Mouse (Mus musculus) heart, postnatal 10 days (tissue): ENCODE results near the gene Psmd8. TPM values are rescaled to one million over a fixed set of nuclear protein-coding genes. Genes with fewer than 3 reads are reported as not detected.
"Not testable (repeated sequence)": the region's sequence is repeated elsewhere in the genome, so short reads cannot be mapped to it uniquely, and the experiment has no call there.

ENCODE experiments used
- DNase-seq, 2 experiments: peaks; one replicate each; pipeline ENCODE4 v3.0.0; 2021
- intact Hi-C: fragments of 180-260 bp; cut with DNase I; formaldehyde crosslinking; loops from one replicate; pipeline ENCODE4 v1.15.1; 2025
- total RNA-seq, 2 experiments: library from RNA; stranded (reverse); gene quantifications; 2 replicates each; pipeline ENCODE4 v1.2.3; 2021

Psmd8 gene
- total RNA-seq: 100 to 1,000 TPM; 173 to 179 TPM

DNA sequence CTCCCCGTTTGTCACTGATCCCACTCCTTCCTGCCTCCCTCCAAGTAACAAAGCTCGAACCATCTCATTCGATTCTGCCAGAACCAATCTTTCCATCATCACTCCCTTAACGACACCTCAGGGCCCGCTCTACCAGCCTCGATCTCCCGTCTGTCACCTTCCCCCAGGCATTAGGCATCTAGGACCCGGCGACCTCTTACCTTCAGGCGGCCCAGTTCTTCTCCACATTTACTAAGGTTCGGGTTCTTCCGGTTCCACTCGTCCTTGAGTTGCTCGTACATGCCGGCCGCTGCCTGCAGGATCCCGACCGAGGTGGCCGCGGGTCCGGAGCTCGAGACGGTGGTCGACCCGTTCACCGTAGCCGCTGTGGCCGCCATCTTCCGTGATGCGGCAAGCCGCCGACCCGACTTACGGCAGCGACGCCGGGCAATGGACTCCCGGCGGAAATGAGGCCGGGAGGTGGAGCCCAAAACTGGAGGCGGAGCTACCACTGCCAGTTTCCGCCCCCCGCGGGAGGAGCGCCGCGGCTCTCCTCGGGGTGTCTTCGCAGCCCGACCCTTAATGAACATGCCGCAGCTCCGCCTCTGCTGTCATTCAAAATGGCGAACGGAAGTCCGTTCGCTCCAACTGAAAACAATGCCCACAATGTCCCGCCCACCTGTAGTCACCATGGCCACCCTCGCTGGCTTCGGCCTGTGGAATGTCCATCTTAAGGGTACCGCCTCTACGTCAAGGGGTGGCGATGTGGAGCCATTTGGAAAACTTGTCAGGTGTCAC lies at the start of gene Psmd8:
TSS of gene Psmd8 (minus strand) at position 625 of the 777 bp plus-strand sequence.
- peak; percentile 96 to 98 for DNase-seq
- intact Hi-C loops: loop anchor here (2.0 kb wide), 2 partner anchors 59 to 117 kb away; partner anchors contain the start of gene Yif1b

DNA sequence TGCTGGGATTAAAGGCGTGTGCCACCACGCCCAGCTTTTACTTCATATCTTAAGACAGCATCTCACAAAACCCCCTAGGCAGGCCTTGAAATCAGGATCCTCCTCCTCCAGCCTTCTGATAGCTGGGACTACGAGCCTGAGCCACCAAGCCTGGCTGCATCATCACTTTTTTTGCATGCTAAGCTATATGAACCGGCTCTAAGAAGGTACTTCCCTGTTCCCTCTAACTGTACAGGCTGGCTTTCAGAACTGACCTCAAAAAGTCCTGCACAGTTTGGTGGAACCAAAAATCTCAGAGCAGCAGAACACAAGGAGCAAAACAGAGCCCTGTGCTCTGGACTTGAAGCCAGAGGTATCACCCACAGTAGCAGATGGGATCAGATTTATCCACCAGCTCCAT lies 47.7 kb upstream of the Psmd8 start:
- intact Hi-C loops: no loop called here
- DNase-seq: no peak

DNA sequence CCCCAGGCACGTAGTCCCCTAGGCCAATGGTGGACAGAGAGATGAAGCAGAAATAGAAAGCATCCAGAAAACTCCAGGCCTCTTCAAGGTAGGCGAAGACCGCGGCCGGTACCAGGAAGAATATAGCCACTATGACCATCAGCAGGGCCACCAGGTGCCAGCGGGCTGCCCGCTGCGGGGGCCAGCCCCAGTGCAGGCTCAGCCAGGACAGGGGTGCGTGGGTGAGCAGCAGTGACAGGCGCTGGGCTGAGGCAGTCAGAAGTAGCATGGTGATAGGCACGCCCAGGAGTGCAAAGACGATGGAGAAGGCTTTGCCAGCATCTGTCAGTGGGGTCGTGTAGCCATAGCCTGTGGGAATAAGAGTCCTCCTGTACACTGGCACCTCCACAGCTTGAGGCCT lies 45.0 kb upstream of the Psmd8 start:
- intact Hi-C loops: no loop called here
- no peak for DNase-seq

- intact Hi-C loops: no loop called here
- no peak for DNase-seq
These were observed 44.4 kb upstream of the Psmd8 start for GRCm38 (mm10) chr7:29224756-29225394.

DNA sequence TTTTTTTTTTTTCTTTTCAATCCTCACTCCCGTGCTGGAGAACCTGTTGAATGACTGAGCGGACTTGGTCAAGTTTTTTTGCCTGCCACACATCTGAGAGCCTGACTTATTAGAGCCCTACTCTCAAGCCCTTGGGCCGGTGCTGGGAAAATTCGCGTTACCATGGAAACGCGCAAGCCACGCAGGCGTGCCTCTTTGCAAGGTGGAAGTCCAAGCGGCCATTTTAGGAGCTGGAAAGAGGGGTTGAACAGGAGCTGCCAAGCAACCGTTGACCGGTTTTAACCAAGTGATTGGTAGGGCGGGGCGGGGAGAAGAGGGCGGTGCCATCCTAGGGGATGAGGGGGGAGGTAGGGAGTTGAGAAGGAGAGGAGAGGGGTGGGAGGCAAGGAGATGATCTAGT lies 34.3 kb upstream of the Psmd8 start:
- DNase-seq: no peak
- intact Hi-C loops: no loop called here

- no peak for DNase-seq
- intact Hi-C loops: no loop called here
These were observed 33.7 kb upstream of the Psmd8 start for GRCm38 (mm10) chr7:29214236-29214635.

DNA sequence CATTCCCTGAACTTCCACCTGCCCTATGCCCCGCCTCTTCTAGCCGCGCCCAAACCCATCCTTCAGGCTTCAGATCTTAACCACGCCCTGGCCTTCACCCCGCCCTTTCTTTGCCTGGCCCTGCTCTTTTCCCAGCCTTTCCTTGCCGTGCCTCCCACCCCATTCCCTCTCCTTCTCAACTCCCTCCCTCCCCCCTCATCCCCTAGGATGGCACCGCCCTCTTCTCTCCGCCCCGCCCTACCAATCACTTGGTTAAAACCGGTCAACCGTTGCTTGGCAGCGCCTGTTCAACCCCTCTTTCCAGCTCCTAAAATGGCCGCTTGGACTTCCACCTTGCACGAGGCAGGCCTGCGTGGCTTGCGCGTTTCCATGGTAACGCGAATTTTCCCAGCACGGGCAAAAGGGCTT lies 33.2 kb upstream of the Psmd8 start, which contains the start of gene Catsperg1:
TSS of gene Catsperg1 (minus strand) at position 361 of the 408 bp plus-strand sequence.
- DNase-seq: no peak
- intact Hi-C loops: no loop called here

GRCm38 (mm10) chr7:29212775-29213560 lies 32.5 kb upstream of the Psmd8 start:
- DNase-seq, intact Hi-C loops: not testable (repeated sequence)

- intact Hi-C loops: no loop called here
- DNase-seq: peak in 1 of 2 experiments; percentile 17
These were observed 31.8 kb upstream of the Psmd8 start for GRCm38 (mm10) chr7:29212199-29212765.

DNA sequence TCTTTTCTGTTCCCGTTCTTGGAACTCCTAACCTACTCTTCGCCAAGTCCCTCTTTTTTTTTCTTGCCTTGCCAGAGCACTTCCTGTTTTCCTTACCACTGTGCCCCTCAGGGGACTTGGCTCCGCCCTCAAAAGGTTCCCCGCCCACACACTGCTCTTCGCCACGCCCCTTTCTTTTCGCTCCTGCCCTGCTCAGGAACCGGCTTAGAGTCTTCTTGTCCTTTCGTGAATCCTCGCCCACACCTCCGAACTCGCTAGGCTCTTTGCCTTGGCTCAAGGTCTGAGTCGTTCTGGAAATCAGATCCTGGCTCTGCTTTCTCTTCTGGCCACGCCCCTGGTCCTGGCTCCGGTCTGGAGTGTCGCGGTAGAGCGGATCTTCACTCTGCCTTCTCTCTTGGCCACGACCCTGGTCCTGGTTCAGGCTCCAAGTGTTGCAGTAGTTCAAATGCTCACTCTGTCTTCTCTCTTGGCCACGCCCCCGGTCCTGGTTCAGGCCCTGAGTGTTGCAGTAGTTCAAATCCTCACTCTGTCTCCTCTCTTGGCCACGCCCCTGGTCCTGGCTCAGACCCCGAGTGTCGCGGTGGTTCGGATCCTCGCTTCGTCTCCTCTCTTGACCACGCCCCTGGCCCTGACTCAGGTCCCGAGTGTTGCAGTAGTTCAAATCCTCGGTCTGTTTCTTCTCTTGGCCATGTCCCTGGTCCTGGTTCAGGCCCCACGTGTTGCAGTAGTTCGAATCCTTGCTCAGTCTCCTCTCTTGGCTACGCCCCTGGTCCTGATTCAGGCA lies 31.1 kb upstream of the Psmd8 start:
- peak; percentile 88 to 89 for DNase-seq
- intact Hi-C loops: no loop called here

DNA sequence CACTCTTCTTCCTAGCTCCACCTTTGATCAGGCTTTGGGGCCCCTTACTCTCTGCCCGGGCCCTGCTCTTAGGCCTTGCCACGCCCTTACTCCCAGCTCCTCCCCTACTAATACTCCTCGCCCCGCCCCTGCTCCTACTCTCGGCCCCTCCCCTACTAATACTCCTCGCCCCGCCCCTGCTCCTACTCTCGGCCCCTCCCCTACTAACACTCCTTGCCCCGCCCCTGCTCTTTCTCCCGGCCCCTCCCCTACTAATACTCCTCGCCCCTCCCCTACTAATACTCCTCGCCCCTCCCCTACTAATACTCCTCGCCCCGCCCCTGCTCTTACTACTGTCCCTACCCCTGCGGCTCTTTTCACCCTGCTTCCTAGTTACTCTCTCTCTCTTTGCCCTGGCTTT lies 30.5 kb upstream of the Psmd8 start:
- intact Hi-C loops, DNase-seq: not testable (repeated sequence)

- DNase-seq: no peak
- intact Hi-C loops: no loop called here
These were observed 22.1 kb upstream of the Psmd8 start for GRCm38 (mm10) chr7:29202577-29202976.

DNA sequence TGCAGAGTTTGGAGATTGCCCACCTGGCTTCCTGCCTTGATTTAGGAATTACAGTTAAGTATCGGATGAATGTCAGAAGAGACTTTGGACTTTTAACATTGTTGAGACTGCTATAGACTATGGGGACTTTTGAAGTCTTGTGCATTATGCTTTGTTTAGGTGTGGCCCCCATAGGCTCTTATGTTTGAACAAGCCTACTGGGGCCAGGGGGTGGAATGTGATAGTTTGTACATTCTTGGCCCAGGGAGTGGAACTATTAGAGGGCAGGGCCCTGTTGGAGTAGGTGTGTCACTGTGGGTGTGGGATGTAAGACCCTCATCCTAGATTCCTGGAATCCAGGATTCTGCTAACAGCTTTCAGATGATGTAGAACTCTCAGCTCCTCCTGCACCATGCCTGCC lies 13.7 kb upstream of the Psmd8 start:
- DNase-seq, intact Hi-C loops: not testable (repeated sequence)

DNA sequence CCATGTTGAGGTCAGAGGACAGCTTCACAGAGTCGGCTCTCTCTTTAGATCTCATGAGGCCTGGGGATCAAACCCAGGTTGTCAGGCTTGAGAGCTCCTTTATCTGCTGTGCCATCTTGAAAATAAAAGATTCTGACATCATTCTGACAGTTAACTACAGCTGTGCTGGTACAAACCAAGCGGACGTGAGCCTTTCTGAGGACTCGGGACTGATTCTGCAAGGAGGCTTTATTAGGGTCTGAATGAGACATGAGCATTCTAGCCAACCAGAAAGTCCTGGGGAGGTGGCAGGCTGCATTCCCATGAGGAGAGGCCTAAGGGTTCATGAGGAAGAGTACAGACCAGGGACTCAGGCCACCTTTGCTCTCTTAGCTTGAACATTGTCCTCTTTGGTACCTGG lies 822 bp upstream of the Psmd8 start:
- DNase-seq: not testable (repeated sequence)
- intact Hi-C loops: loop anchor here (2.0 kb wide), 2 partner anchors 57 to 115 kb away; partner anchors contain the start of gene Yif1b

DNA sequence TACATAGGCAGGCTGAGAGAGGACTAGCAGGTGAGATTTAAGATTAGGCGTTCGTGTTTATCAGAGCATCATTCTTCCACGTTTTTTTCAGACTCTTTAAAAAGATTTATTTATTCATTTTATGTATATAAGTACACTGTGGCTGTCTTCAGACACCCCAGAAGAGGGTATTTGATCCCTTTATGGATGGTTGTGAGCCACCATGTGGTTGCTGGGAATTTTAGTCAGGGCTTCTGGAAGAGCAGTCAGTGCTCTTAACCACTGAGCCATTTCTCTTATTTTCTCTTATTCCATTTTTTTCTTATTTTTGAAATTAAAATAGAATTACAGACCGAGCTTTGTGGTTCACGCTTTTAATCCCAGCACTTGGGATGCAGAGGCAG lies 344 bp upstream of the Psmd8 start:
- no peak for DNase-seq
- intact Hi-C loops: loop anchor here (2.0 kb wide), 2 partner anchors 58 to 116 kb away; partner anchors contain the start of gene Yif1b

- intact Hi-C loops: loop anchor here (2.0 to 5.0 kb wide), 2 partner anchors 21 to 52 kb away; partner anchors contain the start of gene Ryr1
- peak in 1 of 2 experiments; percentile 17 for DNase-seq
These were observed 1.2 kb downstream of the Psmd8 start for GRCm38 (mm10) chr7:29179323-29179722.

- intact Hi-C loops: loop anchor here (2.0 to 5.0 kb wide), 2 partner anchors 19 to 51 kb away; partner anchors contain the start of gene Ryr1
- DNase-seq: no peak
These were observed 2.4 kb downstream of the Psmd8 start for GRCm38 (mm10) chr7:29178106-29178505.

DNA sequence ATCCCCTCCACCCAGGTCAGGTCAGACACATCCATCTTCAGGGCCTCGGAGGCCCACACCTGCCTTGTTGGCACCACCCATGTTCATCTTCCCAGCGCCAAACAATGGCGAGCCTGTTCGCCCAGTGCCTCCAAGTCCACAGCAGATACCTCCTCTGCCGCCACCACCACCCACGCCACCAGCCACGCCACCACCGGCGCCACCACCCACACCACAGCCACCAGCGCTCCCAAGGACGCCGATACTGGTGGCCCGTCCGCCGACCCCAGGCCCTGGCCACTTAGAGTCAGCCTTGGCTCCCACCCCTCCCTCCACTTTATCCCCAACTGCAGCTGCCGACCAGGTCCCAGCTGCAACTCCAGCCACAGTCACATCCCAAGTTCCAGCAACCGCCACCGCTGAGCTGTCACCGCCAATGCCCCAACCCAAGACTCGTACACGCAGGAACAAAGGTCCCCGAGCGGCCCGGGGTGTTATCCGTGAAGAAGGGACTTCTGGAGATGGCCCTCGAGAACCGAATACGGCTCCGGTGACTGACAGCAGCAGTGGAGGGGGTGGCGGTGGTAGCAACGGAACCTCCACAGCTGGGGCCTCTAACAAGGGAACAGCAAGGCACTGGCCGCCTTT lies 8.0 kb downstream of the Psmd8 start:
- DNase-seq: no peak
- intact Hi-C loops: no loop called here

DNA sequence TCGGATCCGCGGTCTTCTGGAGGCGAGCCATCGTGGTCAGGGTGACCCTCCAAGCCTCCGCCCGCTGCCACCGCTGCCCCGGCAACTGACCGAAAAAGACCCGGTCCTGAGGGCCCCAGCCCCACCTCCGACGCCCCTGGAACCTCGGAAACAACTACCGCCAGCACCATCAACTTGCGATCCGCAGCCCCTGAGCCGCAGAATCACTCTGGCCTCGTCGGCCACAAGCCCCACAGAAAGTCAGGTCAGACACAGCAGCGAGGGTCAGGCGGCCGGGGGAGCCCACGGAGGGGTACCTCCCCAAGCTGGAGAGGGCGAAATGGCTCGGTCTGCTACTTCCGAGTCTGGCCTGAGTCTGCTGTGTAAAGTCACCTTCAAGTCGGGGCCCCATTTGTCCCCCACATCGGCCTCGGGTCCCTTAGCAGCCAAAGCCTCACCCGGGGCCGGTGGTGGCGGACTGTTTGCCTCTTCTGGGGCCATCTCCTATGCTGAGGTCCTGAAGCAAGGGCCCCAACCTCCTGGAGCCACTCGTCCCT lies 8.9 kb downstream of the Psmd8 start:
- no peak for DNase-seq
- intact Hi-C loops: no loop called here
